Mouse (Mus musculus) embryo, embryonic 9.5 days (tissue): Measurements from ENCODE around the gene Rnf128.

Experiments used
- DNase-seq: peaks from one replicate; pipeline ENCODE4 v3.0.0-alpha.2; 2017; ENCODE audit errors: extremely low spot score

The Rnf128 gene

GRCm38 (mm10) chrX:139622071-139622470, 59.0 kb downstream of the Rnf128 start:
- DNase-seq: no peak

GRCm38 (mm10) chrX:139634758-139635157, 71.6 kb downstream of the Rnf128 start:
- DNase-seq: no peak

- no peak for DNase-seq
These were observed 76.6 kb downstream of the Rnf128 start for GRCm38 (mm10) chrX:139639744-139640143.

- no peak for DNase-seq
These were observed 77.3 kb downstream of the Rnf128 start for GRCm38 (mm10) chrX:139640418-139640817.

GRCm38 (mm10) chrX:139652226-139652625, 89.1 kb downstream of the Rnf128 start:
- no peak for DNase-seq

GRCm38 (mm10) chrX:139653292-139653691, 90.2 kb downstream of the Rnf128 start:
- no peak for DNase-seq

GRCm38 (mm10) chrX:139654350-139655063, 91.4 kb downstream of the Rnf128 start:
- no peak for DNase-seq

GRCm38 (mm10) chrX:139662111-139662510, 99.0 kb downstream of the Rnf128 start:
- no peak for DNase-seq

- no peak for DNase-seq
These were observed 102.7 kb downstream of the Rnf128 start for GRCm38 (mm10) chrX:139665829-139666228.

- DNase-seq: no peak
These were observed 121.3 kb downstream of the Rnf128 start for GRCm38 (mm10) chrX:139684410-139684774.

- DNase-seq: peak; percentile 74
These were observed 121.9 kb downstream of the Rnf128 start, which contains the start of gene Tbc1d8b for GRCm38 (mm10) chrX:139684775-139685695. Gene Tbc1d8b (plus strand): TSS chrX:139684996.

- DNase-seq: no peak
These were observed 151.3 kb downstream of the Rnf128 start, which contains the start of gene Gm15013 for GRCm38 (mm10) chrX:139714381-139714780. Gene Gm15013 (minus strand): TSS chrX:139714481.

- no peak for DNase-seq
These were observed 159.2 kb downstream of the Rnf128 start for GRCm38 (mm10) chrX:139722350-139722749.
